Mouse (Mus musculus): ENCODE results near the gene BC028528. TPM values are rescaled to one million over a fixed set of nuclear protein-coding genes. Genes with fewer than 3 reads are reported as not detected.
"Not testable (repeated sequence)": the region's sequence is repeated elsewhere in the genome, so short reads cannot be mapped to it uniquely, and the experiment has no call there.

Gene BC028528
- total RNA-seq, 2 experiments from 2014 or later: 8.1 to 9.1 TPM

- no peak for DNase-seq (ENCODE audit: extremely low spot score in 1 of 2, low spot score in 2 of 2)
- intact Hi-C loops (cut with DNase I): loop anchor here (5.0 kb wide), 1 partner anchor 45 kb away; no protein-coding TSS in a partner anchor
These were observed 15.8 kb upstream of the BC028528 start for GRCm38 (mm10) chr3:95907613-95908012.

- DNase-seq (ENCODE audit: extremely low spot score in 1 of 2, low spot score in 2 of 2): peak in 1 of 2 experiments; percentile 61
- intact Hi-C loops (cut with DNase I): loop anchor here (5.0 kb wide), 1 partner anchor 45 kb away; no protein-coding TSS in a partner anchor
These were observed 15.1 kb upstream of the BC028528 start for GRCm38 (mm10) chr3:95906860-95907259.

- DNase-seq (ENCODE audit: extremely low spot score in 1 of 2, low spot score in 2 of 2): peak in 1 of 2 experiments; percentile 59
- intact Hi-C loops (cut with DNase I): loop anchor here (5.0 kb wide), 1 partner anchor 44 kb away; no protein-coding TSS in a partner anchor
These were observed 14.2 kb upstream of the BC028528 start for GRCm38 (mm10) chr3:95905940-95906492.

- intact Hi-C loops (cut with DNase I): loop anchor here (5.0 kb wide), 1 partner anchor 43 kb away; no protein-coding TSS in a partner anchor
- DNase-seq (ENCODE audit: extremely low spot score in 1 of 2, low spot score in 2 of 2): peak in 1 of 2 experiments; percentile 72
These were observed 13.5 kb upstream of the BC028528 start for GRCm38 (mm10) chr3:95905146-95905939.

- peak in 1 of 2 experiments; percentile 50 for DNase-seq (ENCODE audit: extremely low spot score in 1 of 2, low spot score in 2 of 2)
- intact Hi-C loops (cut with DNase I): no loop called here
These were observed 12.8 kb upstream of the BC028528 start, which contains the start of gene Car14 for GRCm38 (mm10) chr3:95904568-95904967. Gene Car14 (minus strand): TSS chr3:95904691.

GRCm38 (mm10) chr3:95903753-95904502, 12.1 kb upstream of the BC028528 start:
- DNase-seq (ENCODE audit: extremely low spot score in 1 of 2, low spot score in 2 of 2): no peak
- intact Hi-C loops (cut with DNase I): no loop called here

GRCm38 (mm10) chr3:95902643-95903042, 10.8 kb upstream of the BC028528 start:
- intact Hi-C loops (cut with DNase I): no loop called here
- no peak for DNase-seq (ENCODE audit: extremely low spot score in 1 of 2, low spot score in 2 of 2)

- intact Hi-C loops (cut with DNase I): no loop called here
These were observed 10.5 kb upstream of the BC028528 start for GRCm38 (mm10) chr3:95902373-95902625.

GRCm38 (mm10) chr3:95901616-95902372, 10.0 kb upstream of the BC028528 start:
- intact Hi-C loops (cut with DNase I): no loop called here
- DNase-seq (ENCODE audit: extremely low spot score in 1 of 2, low spot score in 2 of 2): no peak

More at GRCm38 (mm10) chr3:95902373-95902625, 10.5 kb upstream of the BC028528 start:
- DNase-seq (ENCODE audit: extremely low spot score in 1 of 2, low spot score in 2 of 2): no peak

GRCm38 (mm10) chr3:95899800-95900524, 8.2 kb upstream of the BC028528 start:
- DNase-seq (ENCODE audit: extremely low spot score in 1 of 2, low spot score in 2 of 2): no peak
- intact Hi-C loops (cut with DNase I): no loop called here

GRCm38 (mm10) chr3:95895501-95895900, 3.7 kb upstream of the BC028528 start:
- DNase-seq (ENCODE audit: extremely low spot score in 1 of 2, low spot score in 2 of 2); intact Hi-C loops (cut with DNase I): not testable (repeated sequence)

- intact Hi-C loops (cut with DNase I): no loop called here
- peak in 1 of 2 experiments; percentile 81 for DNase-seq (ENCODE audit: extremely low spot score in 1 of 2, low spot score in 2 of 2)
These were observed 2.7 kb upstream of the BC028528 start for GRCm38 (mm10) chr3:95894317-95895160.

GRCm38 (mm10) chr3:95893606-95894316, 2.0 kb upstream of the BC028528 start, which contains the start of gene Aph1a:
Gene Aph1a (plus strand): TSS chr3:95893969.
- DNase-seq (ENCODE audit: extremely low spot score in 1 of 2, low spot score in 2 of 2): peak; percentile 97 to 98
- intact Hi-C loops (cut with DNase I): not testable (repeated sequence)

GRCm38 (mm10) chr3:95893126-95893525, 1.3 kb upstream of the BC028528 start:
- intact Hi-C loops (cut with DNase I): no loop called here
- DNase-seq (ENCODE audit: extremely low spot score in 1 of 2, low spot score in 2 of 2): peak in 1 of 2 experiments; percentile 68

GRCm38 (mm10) chr3:95892066-95893052, 554 bp upstream of the BC028528 start:
- intact Hi-C loops (cut with DNase I): no loop called here
- no peak for DNase-seq (ENCODE audit: extremely low spot score in 1 of 2, low spot score in 2 of 2)

Measured in left cerebral cortex, postnatal 10 days (tissue).